Mouse (Mus musculus): Measurements from ENCODE around the gene Man1c1. TPM values are rescaled to one million over a fixed set of nuclear protein-coding genes. Genes with fewer than 3 reads are reported as not detected.

Man1c1 gene
- total RNA-seq, 2 experiments from 2014 or later = 2.5 to 3.6 TPM

- DNase-seq (ENCODE audit: low spot score) = no peak
These were observed 185.5 kb downstream of the Man1c1 start for GRCm38 (mm10) chr4:134518541-134518940.

- DNase-seq (ENCODE audit: low spot score) = no peak
These were observed 186.4 kb downstream of the Man1c1 start for GRCm38 (mm10) chr4:134517719-134518118.

- peak; percentile 68 for DNase-seq (ENCODE audit: low spot score)
These were observed 187.1 kb downstream of the Man1c1 start for GRCm38 (mm10) chr4:134516981-134517380.

GRCm38 (mm10) chr4:134515614-134516013 is 188.5 kb downstream of the Man1c1 start:
- DNase-seq (ENCODE audit: low spot score) = no peak

GRCm38 (mm10) chr4:134514309-134514930 is 189.7 kb downstream of the Man1c1 start:
- DNase-seq (ENCODE audit: low spot score) = no peak

- peak; percentile 69 for DNase-seq (ENCODE audit: low spot score)
These were observed 191.3 kb downstream of the Man1c1 start for GRCm38 (mm10) chr4:134512798-134513197.

- DNase-seq (ENCODE audit: low spot score) = no peak
These were observed 192.4 kb downstream of the Man1c1 start for GRCm38 (mm10) chr4:134511730-134512129.

Small RNA genes lying within 50 kb of the gene (microRNA-seq; reads per million reads assigned to microRNA genes)
- gene Mir6403 = not detected

Other genes starting within 250 kb of the Man1c1 start
- gene Stmn1, start 236.0 kb downstream of the Man1c1 start, total RNA-seq (2021) = 1 to 10 TPM; 2.5 to 3.5 TPM
- gene Paqr7, start 207.6 kb downstream of the Man1c1 start, total RNA-seq (2021) = 1 to 10 TPM; 2.9 to 4.4 TPM
- gene Aunip, start 193.3 kb downstream of the Man1c1 start, total RNA-seq (2021) = not detected
- 100 to 1,000 TPM; 139 to 147 TPM for gene Mtfr1l, start 168.9 kb downstream of the Man1c1 start, total RNA-seq (2021)
- gene Selenon, start 152.1 kb downstream of the Man1c1 start, total RNA-seq (2021) = 1 to 10 TPM; 4.2 to 4.9 TPM
- gene Ldlrap1, start 63.7 kb upstream of the Man1c1 start, total RNA-seq (2021) = 1 to 10 TPM; 3.9 to 5.6 TPM
- gene Maco1, start 149.1 kb upstream of the Man1c1 start, total RNA-seq (2021) = 10 to 100 TPM; 14.7 to 17.0 TPM
- not detected for gene Rhd, start 160.2 kb upstream of the Man1c1 start, total RNA-seq (2021)
- 10 to 100 TPM; 29.9 to 31.9 TPM for gene Tmem50a, start 210.7 kb upstream of the Man1c1 start, total RNA-seq (2021)
- 100 to 1,000 TPM; 149 to 155 TPM for gene Rsrp1, start 219.3 kb upstream of the Man1c1 start, total RNA-seq (2021)
- gene Syf2, start 226.6 kb upstream of the Man1c1 start, total RNA-seq (2021) = 10 to 100 TPM; 43.3 to 43.9 TPM